Mouse (Mus musculus) CD4-positive helper T cell, adult 2 months (primary cell): ENCODE results near the gene Gm5089.

Source experiments
- DNase-seq: peaks from one replicate; pipeline ENCODE4 v3.0.0-alpha.2; 2012; ENCODE audit warnings: low read depth, missing footprints, low spot score

The Gm5089 gene

GRCm38 (mm10) chr14:122450496-122451382, at the start of gene Gm5089:
Gm5089 (minus strand) TSS chr14:122451115.
- DNase-seq = no peak

- no peak for DNase-seq
Observed at GRCm38 (mm10) chr14:122492015-122492414, 41.1 kb upstream of the Gm5089 start.

GRCm38 (mm10) chr14:122491521-122491920, 40.6 kb upstream of the Gm5089 start:
- DNase-seq = no peak

GRCm38 (mm10) chr14:122490441-122491328, 39.8 kb upstream of the Gm5089 start, which contains the start of gene Gm10837:
Gm10837 (plus strand) TSS chr14:122490586.
- DNase-seq = no peak

- DNase-seq = no peak
Observed at GRCm38 (mm10) chr14:122489686-122490414, 38.9 kb upstream of the Gm5089 start.

GRCm38 (mm10) chr14:122489041-122489440, 38.1 kb upstream of the Gm5089 start:
- DNase-seq = no peak

- DNase-seq = no peak
Observed at GRCm38 (mm10) chr14:122487366-122487765, 36.5 kb upstream of the Gm5089 start.

GRCm38 (mm10) chr14:122486611-122487010, 35.7 kb upstream of the Gm5089 start:
- DNase-seq = no peak

- no peak for DNase-seq
Observed at GRCm38 (mm10) chr14:122485635-122486181, 34.8 kb upstream of the Gm5089 start.

GRCm38 (mm10) chr14:122484844-122485551, 34.1 kb upstream of the Gm5089 start:
- DNase-seq = no peak

- DNase-seq = no peak
Observed at GRCm38 (mm10) chr14:122484458-122484843, 33.5 kb upstream of the Gm5089 start.

- no peak for DNase-seq
Observed at GRCm38 (mm10) chr14:122483556-122484421, 32.9 kb upstream of the Gm5089 start.

- no peak for DNase-seq
Observed at GRCm38 (mm10) chr14:122483024-122483385, 32.1 kb upstream of the Gm5089 start.

- DNase-seq = no peak
Observed at GRCm38 (mm10) chr14:122482081-122483023, 31.4 kb upstream of the Gm5089 start.

- DNase-seq = no peak
Observed at GRCm38 (mm10) chr14:122481181-122481580, 30.3 kb upstream of the Gm5089 start.

GRCm38 (mm10) chr14:122480355-122480754, 29.4 kb upstream of the Gm5089 start:
- no peak for DNase-seq

GRCm38 (mm10) chr14:122479461-122480109, 28.7 kb upstream of the Gm5089 start:
- no peak for DNase-seq

GRCm38 (mm10) chr14:122478574-122479011, 27.7 kb upstream of the Gm5089 start:
- DNase-seq = no peak
